Mouse (Mus musculus): ENCODE data around the gene Opa3. TPM values are rescaled to one million over a fixed set of nuclear protein-coding genes. Genes with fewer than 3 reads are reported as not detected.

The Opa3 gene
- polyA plus RNA-seq, 1 experiment from 2014 or later = 42.9 TPM

DNA sequence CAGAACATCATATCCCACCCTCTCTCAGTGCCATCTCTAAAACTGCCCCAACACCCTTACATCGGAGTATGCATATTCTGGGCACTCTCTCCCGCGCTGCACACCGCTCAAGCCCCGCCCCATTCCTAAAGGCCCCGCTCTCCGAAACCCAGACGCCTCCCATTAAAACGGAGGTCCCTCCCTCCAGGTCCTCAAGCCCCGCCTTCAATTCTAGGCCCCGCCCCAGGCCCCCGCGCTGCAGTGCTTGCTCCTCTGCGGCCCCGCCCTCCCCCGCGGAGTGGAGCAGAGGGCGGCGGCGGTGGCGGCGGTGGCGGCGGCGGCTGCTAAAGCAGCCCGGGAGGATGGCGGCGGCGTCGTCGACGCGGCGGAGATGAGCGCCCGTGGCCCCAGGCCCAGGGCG, 54.3 kb downstream of the Opa3 start, which contains the start of gene Rtn2:
TSS of gene Rtn2 (plus strand) at position 240 of the 400 bp plus-strand sequence.
- DNase-seq (ENCODE audit: low spot score) (peak; percentile 83), ATAC-seq (ENCODE audit: insufficient number of reproducible peaks, low FRiP score, low TSS enrichment, low read depth) (peak; percentile 46)
- Histone ChIP-seq H3K4me3 (ENCODE audit: low read depth, low read length) (peak within 1 kb of the TSS; percentile 43), H3K27ac (replicated peaks; ENCODE audit: low read depth, low read length) (no peak within 1 kb of the TSS), H3K9me3 (ENCODE audit: control insufficient read depth, low read length) (0 out of 2 replicates have a peak, but pooled peaks cover 3% of the 10 kb centered on the region), H3K4me1 (ENCODE audit: control insufficient read depth, insufficient read depth, low read length) (peaks cover 11% of the 10 kb centered on the region; the same call in 1 of the 2 replicates), H3K36me3 (ENCODE audit: control insufficient read depth, insufficient read depth, low read length) (no peaks in the 10 kb centered on the region), H3K27me3 (ENCODE audit: control insufficient read depth, insufficient read depth, low read length) (peaks cover 50% of the 10 kb centered on the region), H3K4me2 (ENCODE audit: low read depth, severe bottlenecking) (peak within 1 kb of the TSS; percentile 90), H3K9ac (ENCODE audit: low read length) (peak within 1 kb of the TSS; percentile 61; the same call in 1 of the 2 replicates)
- WGBS = 2% methylated on average over 37 of the region's 37 CpGs

DNA sequence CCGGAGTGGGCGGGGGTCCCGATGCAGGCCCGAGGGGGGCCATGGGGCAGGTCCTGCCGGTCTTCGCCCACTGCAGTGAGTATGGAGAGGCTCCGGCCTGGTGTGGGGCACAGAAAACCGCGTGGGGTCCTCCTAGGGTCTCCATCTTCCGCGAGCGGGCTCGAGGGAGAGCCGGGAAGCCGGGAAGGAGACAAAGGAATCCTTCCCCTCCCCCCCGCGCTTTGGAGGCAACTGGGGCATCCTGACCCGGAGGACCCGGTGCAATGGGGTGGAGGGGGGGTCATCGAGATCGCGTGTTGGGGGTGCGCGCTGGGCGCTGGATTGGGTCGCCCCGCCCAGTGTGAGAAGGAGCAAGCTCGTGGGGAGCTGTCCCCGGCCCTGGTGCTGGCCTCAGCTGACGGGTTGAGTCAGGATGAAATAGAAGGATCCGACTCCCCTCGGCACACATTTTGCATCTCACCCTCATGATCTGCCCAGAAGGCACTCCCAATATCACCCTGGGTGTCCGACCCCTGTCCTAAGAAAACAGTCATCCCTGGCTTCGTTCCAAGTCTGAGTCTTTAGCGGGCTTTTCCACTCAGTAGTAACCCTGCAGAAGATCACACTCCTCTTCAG, 54.8 kb downstream of the Opa3 start:
- Histone ChIP-seq H3K4me3 (ENCODE audit: low read depth, low read length) (peak overlapping the region; percentile 43), H3K27me3 (ENCODE audit: control insufficient read depth, insufficient read depth, low read length) (peaks cover 45% of the 10 kb centered on the region), H3K9ac (ENCODE audit: low read length) (peak overlapping the region; percentile 61; the same call in 1 of the 2 replicates), H3K36me3 (ENCODE audit: control insufficient read depth, insufficient read depth, low read length) (no peaks in the 10 kb centered on the region), H3K4me2 (ENCODE audit: low read depth, severe bottlenecking) (peak overlapping the region; percentile 90), H3K9me3 (ENCODE audit: control insufficient read depth, low read length) (0 out of 2 replicates have a peak, but pooled peaks cover 3% of the 10 kb centered on the region), H3K27ac (replicated peaks; ENCODE audit: low read depth, low read length) (no peak overlapping the region), H3K4me1 (ENCODE audit: control insufficient read depth, insufficient read depth, low read length) (peaks cover 11% of the 10 kb centered on the region; the same call in 1 of the 2 replicates)
- ATAC-seq (ENCODE audit: insufficient number of reproducible peaks, low FRiP score, low TSS enrichment, low read depth) (peak; percentile 74), DNase-seq (ENCODE audit: low spot score) (peak; percentile 82)
- 1% methylated on average over 30 of the region's 35 CpGs for WGBS

DNA sequence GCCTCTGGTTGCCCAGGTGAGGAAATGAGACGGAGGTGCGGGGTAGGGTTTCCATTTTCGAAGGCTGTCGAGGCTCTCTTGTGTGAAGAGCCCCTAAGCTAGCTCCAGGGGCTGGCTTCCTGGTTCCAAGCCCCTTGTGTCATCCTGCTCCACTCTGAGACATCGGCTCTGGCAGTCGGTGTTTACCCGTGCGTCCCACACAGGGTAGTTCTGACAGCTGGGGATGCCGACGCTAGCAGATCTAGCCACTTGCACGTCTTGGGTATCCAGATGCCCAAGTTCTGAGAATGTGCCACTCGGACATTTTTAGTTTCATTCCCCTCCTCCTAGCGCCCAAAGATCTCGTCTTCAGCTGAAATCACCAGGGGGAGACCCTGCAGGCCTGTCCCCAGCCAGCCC, 55.3 kb downstream of the Opa3 start:
- H3K27me3 ChIP-seq (ENCODE audit: control insufficient read depth, insufficient read depth, low read length) = peaks cover 40% of the 10 kb centered on the region
- ATAC-seq (ENCODE audit: insufficient number of reproducible peaks, low FRiP score, low TSS enrichment, low read depth) = no peak
- H3K9me3 ChIP-seq (ENCODE audit: control insufficient read depth, low read length) = 0 out of 2 replicates have a peak, but pooled peaks cover 3% of the 10 kb centered on the region
- H3K4me1 ChIP-seq (ENCODE audit: control insufficient read depth, insufficient read depth, low read length) = peaks cover 11% of the 10 kb centered on the region; the same call in 1 of the 2 replicates
- H3K27ac ChIP-seq (replicated peaks; ENCODE audit: low read depth, low read length) = no peak overlapping the region
- H3K4me3 ChIP-seq (ENCODE audit: low read depth, low read length) = no peak overlapping the region
- H3K9ac ChIP-seq (ENCODE audit: low read length) = no peak overlapping the region
- no peak overlapping the region for H3K4me2 ChIP-seq (ENCODE audit: low read depth, severe bottlenecking)
- 44% methylated on average over 14 of the region's 14 CpGs for WGBS
- no peak for DNase-seq (ENCODE audit: low spot score)
- H3K36me3 ChIP-seq (ENCODE audit: control insufficient read depth, insufficient read depth, low read length) = no peaks in the 10 kb centered on the region

DNA sequence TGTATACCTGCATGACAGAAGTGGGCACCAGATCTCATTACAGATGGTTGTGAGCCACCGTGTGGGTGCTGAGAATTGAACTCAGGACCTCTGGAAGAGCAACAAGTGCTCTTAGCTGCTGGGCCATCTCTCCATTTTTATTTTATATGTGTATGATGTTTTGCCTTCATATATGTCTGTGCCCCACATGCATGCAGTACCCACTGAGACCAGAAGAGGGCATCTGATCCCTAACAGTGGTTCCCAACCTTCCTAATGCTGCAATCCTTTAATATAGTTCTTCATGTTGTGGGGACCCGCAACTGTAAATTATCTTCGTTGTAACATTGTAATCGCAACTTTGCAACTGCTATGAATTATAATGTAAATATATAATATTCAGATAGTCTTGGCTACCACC, 56.6 kb downstream of the Opa3 start:
- Histone ChIP-seq H3K36me3 (ENCODE audit: control insufficient read depth, insufficient read depth, low read length) (no peaks in the 10 kb centered on the region), H3K27ac (replicated peaks; ENCODE audit: low read depth, low read length) (no peak overlapping the region), H3K4me1 (ENCODE audit: control insufficient read depth, insufficient read depth, low read length) (peaks cover 6% of the 10 kb centered on the region; the same call in 1 of the 2 replicates), H3K9me3 (ENCODE audit: control insufficient read depth, low read length) (no peaks in the 10 kb centered on the region), H3K4me2 (ENCODE audit: low read depth, severe bottlenecking) (no peak overlapping the region), H3K4me3 (ENCODE audit: low read depth, low read length) (no peak overlapping the region), H3K27me3 (ENCODE audit: control insufficient read depth, insufficient read depth, low read length) (peaks cover 27% of the 10 kb centered on the region), H3K9ac (ENCODE audit: low read length) (no peak overlapping the region)
- DNase-seq (ENCODE audit: low spot score) (peak; percentile 75), ATAC-seq (ENCODE audit: insufficient number of reproducible peaks, low FRiP score, low TSS enrichment, low read depth) (no peak)
- 37% methylated on average over 4 of the region's 4 CpGs for WGBS

DNA sequence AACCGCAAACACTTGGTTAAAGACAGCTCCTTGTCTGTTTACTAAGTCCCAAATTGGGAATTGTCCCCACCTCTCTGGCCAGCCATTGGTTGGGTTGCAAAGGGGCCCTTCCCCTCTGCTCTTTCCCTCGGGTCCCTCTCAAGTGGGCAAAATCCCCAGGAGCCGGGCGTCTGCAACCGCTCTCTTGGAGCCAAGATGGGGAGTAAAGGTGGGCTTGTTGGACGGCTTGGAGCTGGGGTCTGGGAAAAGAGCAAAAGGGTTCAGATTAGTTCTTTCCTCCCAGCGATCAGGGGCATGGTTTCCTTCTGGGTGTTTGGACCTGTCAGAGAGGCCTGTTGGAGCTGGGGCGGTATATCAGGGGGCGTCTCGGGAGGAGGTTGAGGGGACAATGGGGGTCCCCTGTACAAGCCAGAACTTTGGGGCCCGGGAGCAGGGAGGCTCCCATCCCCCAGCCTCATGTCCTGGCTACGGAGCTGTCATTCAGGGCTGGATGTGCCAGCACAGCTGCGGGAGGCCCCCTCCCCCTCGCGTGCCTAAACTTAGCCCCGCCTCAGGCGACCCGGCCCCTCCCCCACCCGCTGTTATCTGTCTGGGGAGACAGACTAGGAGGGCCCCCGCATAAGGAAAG, 62.9 kb downstream of the Opa3 start:
- Histone ChIP-seq H3K36me3 (ENCODE audit: control insufficient read depth, insufficient read depth, low read length) (no peaks in the 10 kb centered on the region), H3K4me1 (ENCODE audit: control insufficient read depth, insufficient read depth, low read length) (peaks cover 7% of the 10 kb centered on the region; the same call in 1 of the 2 replicates), H3K27me3 (ENCODE audit: control insufficient read depth, insufficient read depth, low read length) (no peaks in the 10 kb centered on the region), H3K9ac (ENCODE audit: low read length) (peak overlapping the region; percentile 23; the same call in 1 of the 2 replicates), H3K27ac (replicated peaks; ENCODE audit: low read depth, low read length) (no peak overlapping the region), H3K4me2 (ENCODE audit: low read depth, severe bottlenecking) (peak overlapping the region; percentile 42), H3K9me3 (ENCODE audit: control insufficient read depth, low read length) (no peaks in the 10 kb centered on the region), H3K4me3 (ENCODE audit: low read depth, low read length) (peak overlapping the region; percentile 20)
- peak; percentile 24; the same call in 1 of the 2 replicates for ATAC-seq (ENCODE audit: insufficient number of reproducible peaks, low FRiP score, low TSS enrichment, low read depth)
- peak; percentile 41 for DNase-seq (ENCODE audit: low spot score)
- under 1% methylated on average over 20 of the region's 20 CpGs for WGBS

DNA sequence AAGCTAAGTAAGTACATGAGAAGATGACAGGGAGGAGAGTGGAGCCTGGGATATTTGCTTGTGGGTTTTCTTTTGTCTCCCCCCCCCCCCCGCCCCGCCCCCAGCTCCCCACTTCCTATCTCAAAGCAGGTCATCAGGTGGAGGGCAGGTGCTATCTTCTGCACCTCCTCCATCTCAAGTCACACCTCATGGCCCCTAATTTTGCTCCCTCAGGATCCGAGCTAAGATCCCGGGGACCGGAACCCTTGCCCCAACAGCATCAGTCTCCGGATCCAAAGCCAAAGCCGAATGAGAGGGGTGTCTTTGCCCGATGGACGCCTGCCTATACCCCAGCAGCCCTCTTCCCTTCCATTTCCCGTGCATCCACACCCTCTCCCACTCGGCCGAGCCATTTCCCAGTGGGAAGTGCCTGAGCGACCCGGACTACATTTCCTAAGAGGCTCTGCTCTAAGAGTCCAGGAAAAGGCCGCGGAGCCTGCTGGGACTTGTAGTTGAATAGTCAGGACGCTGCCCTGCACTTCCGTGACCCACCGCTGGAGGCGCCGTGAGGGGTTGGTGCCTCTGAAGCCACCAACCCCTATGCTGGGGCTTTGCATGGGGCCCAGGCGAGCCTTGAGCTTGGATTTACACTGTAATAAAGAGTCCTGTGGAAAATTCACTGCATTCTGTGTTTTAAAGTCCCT, 67.5 kb downstream of the Opa3 start:
- Histone ChIP-seq H3K27me3 (ENCODE audit: control insufficient read depth, insufficient read depth, low read length) (no peaks in the 10 kb centered on the region), H3K9ac (ENCODE audit: low read length) (peak overlapping the region; percentile 53), H3K9me3 (ENCODE audit: control insufficient read depth, low read length) (no peaks in the 10 kb centered on the region), H3K4me2 (ENCODE audit: low read depth, severe bottlenecking) (peak overlapping the region; percentile 50), H3K4me3 (ENCODE audit: low read depth, low read length) (peak overlapping the region; percentile 25), H3K4me1 (ENCODE audit: control insufficient read depth, insufficient read depth, low read length) (peaks cover 7% of the 10 kb centered on the region; the same call in 1 of the 2 replicates), H3K36me3 (ENCODE audit: control insufficient read depth, insufficient read depth, low read length) (no peaks in the 10 kb centered on the region), H3K27ac (replicated peaks; ENCODE audit: low read depth, low read length) (no peak overlapping the region)
- ATAC-seq (ENCODE audit: insufficient number of reproducible peaks, low FRiP score, low TSS enrichment, low read depth) (peak; percentile 69), DNase-seq (ENCODE audit: low spot score) (peak; percentile 100)
- WGBS = 12% methylated on average over 20 of the region's 22 CpGs

DNA sequence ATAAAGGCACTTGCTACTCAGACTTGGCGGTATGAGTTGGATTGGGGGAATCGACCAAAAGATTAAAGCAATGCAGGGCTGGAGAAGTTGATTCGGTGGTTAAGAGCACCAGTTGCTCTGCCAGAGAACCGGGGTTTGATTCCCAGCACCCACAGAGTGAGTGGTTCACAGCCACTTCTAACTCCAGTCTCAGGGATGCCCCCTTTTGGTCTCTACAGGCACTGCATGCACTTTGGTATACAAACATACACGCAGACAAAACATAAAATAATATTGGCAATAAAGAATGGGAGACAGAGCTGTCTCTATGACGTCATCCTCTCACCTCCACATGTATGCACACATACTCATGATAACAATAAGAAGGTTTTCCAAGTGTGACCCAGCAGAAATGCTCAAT, 68.9 kb downstream of the Opa3 start:
- Histone ChIP-seq H3K27ac (replicated peaks; ENCODE audit: low read depth, low read length) (no peak overlapping the region), H3K4me1 (ENCODE audit: control insufficient read depth, insufficient read depth, low read length) (no peaks in the 10 kb centered on the region), H3K9me3 (ENCODE audit: control insufficient read depth, low read length) (no peaks in the 10 kb centered on the region), H3K9ac (ENCODE audit: low read length) (no peak overlapping the region), H3K4me2 (ENCODE audit: low read depth, severe bottlenecking) (no peak overlapping the region), H3K4me3 (ENCODE audit: low read depth, low read length) (no peak overlapping the region), H3K36me3 (ENCODE audit: control insufficient read depth, insufficient read depth, low read length) (no peaks in the 10 kb centered on the region), H3K27me3 (ENCODE audit: control insufficient read depth, insufficient read depth, low read length) (peaks cover 7% of the 10 kb centered on the region)
- DNase-seq (ENCODE audit: low spot score) (no peak), ATAC-seq (ENCODE audit: insufficient number of reproducible peaks, low FRiP score, low TSS enrichment, low read depth) (no peak)
- 86% methylated on average over 6 of the region's 6 CpGs for WGBS

DNA sequence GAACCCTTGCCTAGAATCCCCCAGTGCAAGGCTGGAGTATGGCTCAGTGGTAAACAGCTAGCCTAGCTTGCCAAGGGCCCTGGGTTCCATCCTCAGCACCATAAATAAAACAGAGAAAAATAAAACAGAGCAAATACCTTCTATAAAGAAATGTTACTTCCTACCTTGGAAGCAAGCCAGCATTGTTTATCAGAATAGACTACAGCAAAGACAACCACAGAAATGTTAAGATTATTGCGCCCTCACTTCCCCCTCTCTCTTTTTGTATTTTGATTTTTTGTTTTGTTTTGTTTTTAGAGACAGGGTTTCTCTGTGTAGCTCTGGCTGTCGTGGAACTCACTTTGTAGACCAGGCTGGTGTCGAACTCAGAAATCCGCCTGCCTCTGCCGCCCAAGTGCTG, 69.7 kb downstream of the Opa3 start:
- Histone ChIP-seq H3K9ac (ENCODE audit: low read length) (no peak overlapping the region), H3K27ac (replicated peaks; ENCODE audit: low read depth, low read length) (no peak overlapping the region), H3K4me2 (ENCODE audit: low read depth, severe bottlenecking) (no peak overlapping the region), H3K36me3 (ENCODE audit: control insufficient read depth, insufficient read depth, low read length) (no peaks in the 10 kb centered on the region), H3K4me1 (ENCODE audit: control insufficient read depth, insufficient read depth, low read length) (no peaks in the 10 kb centered on the region), H3K9me3 (ENCODE audit: control insufficient read depth, low read length) (no peaks in the 10 kb centered on the region), H3K27me3 (ENCODE audit: control insufficient read depth, insufficient read depth, low read length) (peaks cover 14% of the 10 kb centered on the region), H3K4me3 (ENCODE audit: low read depth, low read length) (no peak overlapping the region)
- no peak for ATAC-seq (ENCODE audit: insufficient number of reproducible peaks, low FRiP score, low TSS enrichment, low read depth)
- DNase-seq (ENCODE audit: low spot score) = no peak
- 89% methylated on average over 5 of the region's 5 CpGs for WGBS

Measured in limb, embryonic 11.5 days (tissue).